1 mouse cellular context compared by ENCODE assay signal in the genomic region with DNA sequence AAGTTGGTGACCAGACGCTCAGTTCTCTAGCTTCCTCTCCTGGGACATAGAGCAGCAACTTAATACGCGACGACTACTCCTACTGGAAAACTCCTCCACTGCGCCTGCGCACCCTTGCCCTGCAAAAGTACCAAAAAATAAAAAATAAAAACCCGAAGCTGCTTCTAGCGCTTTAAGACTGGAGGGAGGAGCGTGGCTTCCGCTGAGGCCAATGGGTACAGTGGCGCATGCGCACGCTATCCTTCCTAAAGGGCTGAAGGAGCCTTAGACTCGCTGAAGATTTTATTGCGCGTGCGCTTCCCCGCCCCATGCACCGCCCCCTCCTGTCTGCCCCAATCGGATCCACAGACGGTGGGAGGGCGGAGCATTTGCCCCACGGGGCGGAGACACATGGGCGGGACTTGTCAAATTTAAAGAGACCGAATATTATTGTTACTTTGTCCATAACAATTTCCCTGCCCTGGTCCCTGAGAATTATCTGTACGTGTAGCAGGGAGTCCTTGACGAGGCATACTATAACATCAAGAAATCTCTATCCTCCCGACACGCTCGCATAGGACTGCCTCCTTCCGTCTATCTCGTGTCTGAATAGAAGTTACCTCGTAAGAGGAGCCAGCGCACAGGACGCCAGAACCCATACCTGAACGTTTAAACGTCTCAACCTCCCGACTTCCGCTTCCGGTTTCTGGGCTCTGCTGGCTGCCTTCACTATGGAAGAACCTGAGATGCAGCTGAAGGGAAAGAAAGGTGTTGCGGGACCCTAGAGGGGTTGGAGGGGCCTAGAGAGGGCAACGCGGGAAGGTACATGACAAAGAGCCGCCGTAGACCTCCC.
TF ChIP-seq lines count a peak whose summit lies in the region.

Rfxank (minus strand) TSS at position 129 of the 832 bp plus-strand sequence.
Borcs8 (plus strand) TSS at position 474 of the 832 bp plus-strand sequence.
Mef2b (plus strand) TSS at position 686 of the 832 bp plus-strand sequence.

TF ChIP-seq in MEL, 35 proteins besides CTCF, POLR2A, EP300 and RAD21 (continued from another document):
- TF ChIP-seq USF2 (IDR thresholded peaks at IDR 0.05; ENCODE audit: borderline replicate concordance in 1 of 2, insufficient read depth in 1 of 2, low read depth in 1 of 2, low read length in 2 of 2) (no peak), MYB (IDR thresholded peaks at IDR 0.05; ENCODE audit: low read depth, low read length) (peak; percentile 81), CHD1 (IDR thresholded peaks at IDR 0.05; ENCODE audit: low read depth, low read length) (no peak), MEF2A (IDR thresholded peaks at IDR 0.05; ENCODE audit: extremely low read depth, insufficient replicate concordance, low read depth, low read length, poor library complexity, severe bottlenecking) (no peak), E2F4 (IDR thresholded peaks at IDR 0.05; ENCODE audit: borderline replicate concordance, low read depth, low read length) (no peak), MXI1 (IDR thresholded peaks at IDR 0.05; ENCODE audit: low read depth, low read length) (peak; percentile 88), BHLHE40 (IDR thresholded peaks at IDR 0.05; ENCODE audit: borderline replicate concordance, low read depth, low read length) (no peak), POLR2AphosphoS2 (IDR thresholded peaks at IDR 0.05; ENCODE audit: low read length) (peak; percentile 73; the same call in 1 of the 2 replicates), JUND (IDR thresholded peaks at IDR 0.05; ENCODE audit: low read depth, low read length) (no peak), TBP (IDR thresholded peaks at IDR 0.05; ENCODE audit: low read depth, low read length) (peak; percentile 74), ETS1 (IDR thresholded peaks at IDR 0.05; ENCODE audit: low read depth, low read length) (no peak), MAFK (IDR thresholded peaks at IDR 0.05; ENCODE audit: borderline replicate concordance, low read depth, low read length) (no peak), SIN3A (IDR thresholded peaks at IDR 0.05; ENCODE audit: low read length) (peak; percentile 97), MAZ (IDR thresholded peaks at IDR 0.05; ENCODE audit: low read depth, low read length) (no peak; the same call in 1 of the 2 replicates), TAL1 (IDR thresholded peaks at IDR 0.05; ENCODE audit: low read length) (no peak), USF1 (IDR thresholded peaks at IDR 0.05; ENCODE audit: low read depth, low read length) (peak; percentile 44; the same call in 1 of the 2 replicates), ZC3H11A (IDR thresholded peaks at IDR 0.05; ENCODE audit: low read depth, low read length) (no peak), ZNF384 (IDR thresholded peaks at IDR 0.05; ENCODE audit: low read depth, low read length) (peak; percentile 63), UBTF (IDR thresholded peaks at IDR 0.05; ENCODE audit: borderline replicate concordance, insufficient read depth, low read depth, low read length) (no peak), MYC (IDR thresholded peaks at IDR 0.05; ENCODE audit: low read depth, low read length) (peak; percentile 62; the same call in 1 of the 2 replicates), KAT2A (conservative IDR thresholded peaks at IDR 0.05; ENCODE audit: low read depth, low read length) (no peak; the same call in 1 of the 2 replicates), CHD2 (IDR thresholded peaks at IDR 0.05; ENCODE audit: low read length) (no peak; the same call in 1 of the 2 replicates), GATA1 (IDR thresholded peaks at IDR 0.05; ENCODE audit: low read depth, low read length) (no peak), MAX (IDR thresholded peaks at IDR 0.05; ENCODE audit: low read length) (peak; percentile 9; the same call in 1 of the 2 replicates), RCOR1 (IDR thresholded peaks at IDR 0.05; ENCODE audit: low read depth, low read length) (peak; percentile 50), ZMIZ1 (IDR thresholded peaks at IDR 0.05; ENCODE audit: low read depth, low read length) (peak; percentile 83), ZKSCAN1 (IDR thresholded peaks at IDR 0.05; ENCODE audit: low read depth, low read length) (no peak; the same call in 1 of the 2 replicates), TCF12 (IDR thresholded peaks at IDR 0.05; ENCODE audit: low read depth, low read length) (peak; percentile 65; the same call in 1 of the 2 replicates), POLR2AphosphoS5 (IDR thresholded peaks at IDR 0.05; ENCODE audit: borderline replicate concordance, low read depth, low read length) (no peak), NRF1 (IDR thresholded peaks at IDR 0.05; ENCODE audit: insufficient read depth, low read depth, low read length, poor library complexity, severe bottlenecking) (peak; percentile 98; the same call in 1 of the 2 replicates)
